Mouse (Mus musculus) layer of hippocampus, postnatal 14 days (tissue): ENCODE data around the gene Ms4a4c. TPM values are rescaled to one million over a fixed set of nuclear protein-coding genes. Genes with fewer than 3 reads are reported as not detected.
"Not testable (repeated sequence)": the region's sequence is repeated elsewhere in the genome, so short reads cannot be mapped to it uniquely, and the experiment has no call there.

Source experiments
- DNase-seq, 2 experiments: peaks; one replicate each; pipeline ENCODE4 v3.0.0; 2021 to 2022; ENCODE audit warnings: low spot score in 2 of 2, mixed read lengths in 1 of 2
- total RNA-seq, 2 experiments: library from RNA; stranded (reverse); gene quantifications; 2 replicates each; pipeline ENCODE4 v1.2.3; 2021

The Ms4a4c gene
- total RNA-seq, 2 experiments from 2014 or later, result not detected

- not testable (repeated sequence) for DNase-seq
These were observed 54.5 kb downstream of the Ms4a4c start for GRCm38 (mm10) chr19:11459041-11459440.

GRCm38 (mm10) chr19:11464795-11465194 is 60.2 kb downstream of the Ms4a4c start:
- not testable (repeated sequence) for DNase-seq

GRCm38 (mm10) chr19:11466471-11466870 is 61.9 kb downstream of the Ms4a4c start:
- DNase-seq, result no peak

GRCm38 (mm10) chr19:11468361-11468760 is 63.8 kb downstream of the Ms4a4c start:
- not testable (repeated sequence) for DNase-seq

GRCm38 (mm10) chr19:11469215-11469614 is 64.6 kb downstream of the Ms4a4c start, which contains the start of gene Ms4a6c:
Gene Ms4a6c, plus strand, starts transcription at chr19:11469366.
- not testable (repeated sequence) for DNase-seq

Other genes with a start within 250 kb of the Ms4a4c start
- gene 1700025F22Rik, start 239.4 kb upstream of the Ms4a4c start, total RNA-seq, result not detected
- not detected for gene Ms4a13, start 208.0 kb upstream of the Ms4a4c start, total RNA-seq
- not detected for gene Ms4a12, start 172.3 kb upstream of the Ms4a4c start, total RNA-seq
- not detected for gene Ms4a1, start 138.5 kb upstream of the Ms4a4c start, total RNA-seq
- not detected for gene Ms4a5, start 120.9 kb upstream of the Ms4a4c start, total RNA-seq
- gene Ms4a14, start 90.3 kb upstream of the Ms4a4c start, total RNA-seq, result not detected
- gene Ms4a7, start 68.6 kb upstream of the Ms4a4c start, total RNA-seq, result under 1 TPM; 0.28 to 0.69 TPM
- 1 to 10 TPM in 1 of 2 experiments, under 1 TPM in 1; 0.64 to 1.6 TPM for gene Ms4a4a, start 29.2 kb upstream of the Ms4a4c start, total RNA-seq
- not detected for gene Ms4a4b, start 38.8 kb downstream of the Ms4a4c start, total RNA-seq
- 1 to 10 TPM; 1.9 to 2.0 TPM for gene Ms4a6c, start 64.6 kb downstream of the Ms4a4c start, total RNA-seq
- gene Gm8369, start 81.2 kb downstream of the Ms4a4c start, total RNA-seq, result under 1 TPM in 1 of 2 experiments, not detected in 1; 0.55 TPM
- gene Ms4a6b, start 111.7 kb downstream of the Ms4a4c start, total RNA-seq, result 1 to 10 TPM; 2.4 to 2.5 TPM
- gene Ms4a4d, start 132.0 kb downstream of the Ms4a4c start, total RNA-seq, result not detected
- 1 to 10 TPM in 1 of 2 experiments, under 1 TPM in 1; 0.81 to 1.2 TPM for gene Ms4a6d, start 200.1 kb downstream of the Ms4a4c start, total RNA-seq
- not detected for gene Ms4a2, start 218.9 kb downstream of the Ms4a4c start, total RNA-seq
- gene Ms4a3, start 236.1 kb downstream of the Ms4a4c start, total RNA-seq, result not detected